Mouse (Mus musculus) kidney, embryonic 16.5 days (tissue): ENCODE measurements around the gene Mta3. TPM values are rescaled to one million over a fixed set of nuclear protein-coding genes. Genes with fewer than 3 reads are reported as not detected.

Source experiments
- ATAC-seq: fragments of 200-750 bp; cut with Nextera tagmentation; 2 replicates; pipeline ENCODE4 v1.8.0; 2017; ENCODE audit warnings: moderate TSS enrichment; ENCODE audit not compliant: low FRiP score, low TSS enrichment
- H3K27ac ChIP-seq: fragments of 300-500 bp; sonication (generic); 2 replicates; pipeline ENCODE4 v1.5.1; 2014; ENCODE audit warnings: low read length
- H3K27me3 ChIP-seq: fragments of 300-500 bp; sonication (generic); 2 replicates; pipeline ENCODE4 v1.6.1; 2014; ENCODE audit warnings: low read length, control low read depth, mixed read lengths; ENCODE audit not compliant: insufficient read depth
- H3K36me3 ChIP-seq: fragments of 300-500 bp; sonication (generic); 2 replicates; pipeline ENCODE4 v1.6.1; 2014; ENCODE audit warnings: low read length, control low read depth, mixed read lengths; ENCODE audit not compliant: insufficient read depth
- H3K4me1 ChIP-seq: fragments of 300-500 bp; sonication (generic); 2 replicates; pipeline ENCODE4 v1.6.1; 2014; ENCODE audit warnings: low read length, control low read depth, mixed read lengths; ENCODE audit not compliant: insufficient read depth
- H3K4me2 ChIP-seq: fragments of 300-500 bp; sonication (generic); replicated peaks from 2 replicates; pipeline ENCODE4 v1.6.1; 2014; ENCODE audit warnings: low read depth, low read length
- H3K4me3 ChIP-seq: fragments of 300-500 bp; sonication (generic); 2 replicates; pipeline ENCODE4 v1.5.1; 2014; ENCODE audit warnings: mild to moderate bottlenecking, low read length
- H3K9ac ChIP-seq: fragments of 300-500 bp; sonication (generic); replicated peaks from 2 replicates; pipeline ENCODE4 v1.6.1; 2014; ENCODE audit warnings: low read length
- H3K9me3 ChIP-seq: fragments of 300-500 bp; sonication (generic); 2 replicates; pipeline ENCODE4 v1.6.1; 2016; ENCODE audit warnings: low read length, control low read depth
- WGBS: fragments of 180-500 bp; shearing (Covaris S2); extraction: QIAGEN DNeasy Blood & Tissue Kit; methylation state at CpG from one replicate; pipeline ENCODE4 v1.1.7; 2014; 5-methylcytosine and 5-hydroxymethylcytosine counted together
- polyA plus RNA-seq: library from polyadenylated mRNA; unstranded; fragments of >200 nt; fragmentation: Nextera tagmentation; extraction: Ambion mirVana; gene quantifications from 2 replicates; pipeline ENCODE4 v1.2.1, GENCODE M21; 2015

The Mta3 gene
- polyA plus RNA-seq, 1 experiment from 2014 or later, result 39.6 TPM

DNA sequence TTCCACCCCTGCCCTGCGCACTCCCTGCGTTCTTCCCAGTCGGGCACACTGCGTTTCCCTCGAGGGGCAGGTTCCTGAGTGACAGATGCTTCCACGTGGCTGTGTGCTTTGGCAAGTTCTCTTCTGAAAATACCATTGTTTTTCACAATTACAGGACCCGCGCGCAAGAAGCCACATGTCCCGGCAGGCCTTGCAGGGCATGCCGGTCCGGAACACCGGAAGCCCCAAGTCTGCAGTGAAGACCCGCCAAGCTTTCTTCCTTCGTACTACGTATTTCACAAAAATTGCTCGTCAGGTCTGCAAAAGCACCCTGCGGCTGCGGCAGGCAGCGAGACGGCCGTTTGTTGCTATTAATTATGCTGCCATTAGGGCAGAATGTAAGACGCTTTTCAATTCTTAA lies 86.4 kb downstream of the Mta3 start:
- no peak overlapping the region for H3K4me3 ChIP-seq
- ATAC-seq, result no peak
- no peak overlapping the region for H3K27ac ChIP-seq
- no peaks in the 10 kb centered on the region for H3K9me3 ChIP-seq
- H3K4me1 ChIP-seq, result no peaks in the 10 kb centered on the region
- H3K9ac ChIP-seq, result no peak overlapping the region
- H3K27me3 ChIP-seq, result no peaks in the 10 kb centered on the region
- 78% methylated on average over 23 of the region's 23 CpGs for WGBS
- peaks cover 15% of the 10 kb centered on the region for H3K36me3 ChIP-seq
- no peak overlapping the region for H3K4me2 ChIP-seq

DNA sequence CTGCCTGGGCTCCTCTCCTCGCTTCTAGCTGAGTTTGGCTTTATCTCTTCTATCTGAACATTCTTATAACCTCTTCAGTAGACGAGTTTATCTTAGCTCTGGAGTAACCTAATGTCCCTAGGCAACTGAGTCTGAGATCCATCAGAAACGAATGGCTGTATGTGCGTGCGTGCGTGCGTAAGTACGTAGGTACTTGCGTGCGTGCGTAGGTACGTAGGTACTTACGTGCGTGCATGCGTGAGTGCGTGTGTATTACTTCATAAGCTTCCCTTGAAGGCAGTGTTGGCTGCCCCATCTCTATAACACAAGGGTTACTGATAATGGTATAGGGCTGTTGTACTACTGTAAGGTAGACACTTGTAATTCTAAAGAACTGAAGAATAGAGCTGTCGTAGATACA lies 89.2 kb downstream of the Mta3 start:
- Histone ChIP-seq H3K9ac (no peak overlapping the region), H3K9me3 (no peaks in the 10 kb centered on the region), H3K4me1 (no peaks in the 10 kb centered on the region), H3K4me2 (no peak overlapping the region), H3K27ac (no peak overlapping the region), H3K4me3 (no peak overlapping the region), H3K36me3 (peaks cover 10% of the 10 kb centered on the region; the same call in 1 of the 2 replicates), H3K27me3 (no peaks in the 10 kb centered on the region)
- ATAC-seq, result no peak
- WGBS, result 95% methylated on average over 17 of the region's 17 CpGs

DNA sequence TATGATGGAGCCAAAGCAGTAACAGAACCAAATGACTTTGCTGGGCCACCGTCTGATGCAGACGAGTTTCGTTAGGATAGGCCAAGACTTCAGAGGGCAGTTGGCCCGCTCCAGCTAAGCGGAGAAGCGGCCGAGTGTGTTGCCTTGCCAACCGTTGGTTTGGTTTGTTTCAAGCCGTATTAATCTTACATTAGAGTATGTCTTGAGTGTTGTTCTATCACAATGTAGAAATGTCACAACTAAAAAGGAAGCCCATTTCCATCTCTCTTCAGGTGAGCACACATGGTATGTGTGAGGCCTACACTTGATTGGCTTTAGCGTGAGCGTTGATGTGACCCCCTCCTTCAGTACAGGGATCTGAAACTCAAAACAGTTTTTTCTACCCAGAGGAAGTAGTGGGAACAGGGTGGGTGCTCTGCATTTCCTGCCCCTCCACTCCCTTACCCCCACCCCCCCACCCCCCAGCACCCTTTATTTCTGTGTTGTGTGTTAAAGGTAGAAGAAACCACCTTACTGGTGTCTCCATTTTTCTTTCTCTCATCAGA lies 93.6 kb downstream of the Mta3 start:
- Histone ChIP-seq H3K9me3 (no peaks in the 10 kb centered on the region), H3K4me1 (no peaks in the 10 kb centered on the region), H3K27me3 (no peaks in the 10 kb centered on the region), H3K27ac (no peak overlapping the region), H3K36me3 (peaks cover 17% of the 10 kb centered on the region), H3K4me2 (no peak overlapping the region), H3K9ac (no peak overlapping the region), H3K4me3 (no peak overlapping the region)
- no peak for ATAC-seq
- WGBS, result 87% methylated on average over 11 of the region's 11 CpGs

DNA sequence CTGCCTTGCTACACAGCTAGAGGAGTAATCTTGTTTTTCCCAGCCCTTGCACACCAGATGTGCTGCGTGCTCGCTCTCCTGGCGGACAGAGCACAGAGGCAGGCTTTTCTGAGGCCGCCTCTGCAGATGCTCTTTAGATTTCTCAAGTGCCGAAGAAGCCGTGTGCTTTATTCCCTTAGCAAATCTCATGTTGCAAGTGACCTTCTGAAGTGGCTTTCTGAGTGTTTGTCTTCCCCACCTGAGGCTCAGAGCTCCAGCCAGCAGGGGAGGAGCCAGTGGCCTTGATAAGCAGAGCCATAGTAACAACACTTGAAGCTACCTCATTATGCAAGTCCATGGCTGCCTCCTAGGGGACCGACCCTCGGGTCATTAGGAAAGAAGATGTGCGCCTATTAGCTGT lies 98.0 kb downstream of the Mta3 start:
- Histone ChIP-seq H3K36me3 (peaks cover 34% of the 10 kb centered on the region), H3K9me3 (no peaks in the 10 kb centered on the region), H3K4me3 (no peak overlapping the region), H3K4me2 (no peak overlapping the region), H3K9ac (no peak overlapping the region), H3K27me3 (no peaks in the 10 kb centered on the region), H3K27ac (no peak overlapping the region), H3K4me1 (no peaks in the 10 kb centered on the region)
- WGBS, result 81% methylated on average over 9 of the region's 9 CpGs
- no peak for ATAC-seq

DNA sequence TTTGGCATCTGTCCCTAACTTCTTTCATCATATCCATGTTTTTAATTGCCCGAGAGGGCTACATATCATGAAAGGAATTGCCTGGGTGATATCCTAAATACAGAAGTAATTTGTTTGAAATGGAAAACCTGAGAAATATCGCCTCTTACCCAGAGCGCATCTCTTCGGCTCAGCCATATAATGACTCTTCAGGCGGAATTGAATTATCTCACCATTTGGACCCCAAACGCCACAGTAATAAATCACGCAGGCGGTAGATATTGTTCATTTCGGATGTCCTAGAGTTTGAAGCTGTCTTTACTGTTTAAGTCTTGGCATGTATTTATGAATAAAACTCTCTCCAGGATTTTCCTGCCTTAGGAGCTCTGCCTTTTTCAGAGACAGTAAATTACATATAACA lies 99.1 kb downstream of the Mta3 start:
- Histone ChIP-seq H3K4me1 (no peaks in the 10 kb centered on the region), H3K27ac (no peak overlapping the region), H3K9me3 (no peaks in the 10 kb centered on the region), H3K4me2 (no peak overlapping the region), H3K4me3 (no peak overlapping the region), H3K9ac (no peak overlapping the region), H3K36me3 (peaks cover 40% of the 10 kb centered on the region), H3K27me3 (no peaks in the 10 kb centered on the region)
- no peak for ATAC-seq
- WGBS, result 77% methylated on average over 9 of the region's 9 CpGs

DNA sequence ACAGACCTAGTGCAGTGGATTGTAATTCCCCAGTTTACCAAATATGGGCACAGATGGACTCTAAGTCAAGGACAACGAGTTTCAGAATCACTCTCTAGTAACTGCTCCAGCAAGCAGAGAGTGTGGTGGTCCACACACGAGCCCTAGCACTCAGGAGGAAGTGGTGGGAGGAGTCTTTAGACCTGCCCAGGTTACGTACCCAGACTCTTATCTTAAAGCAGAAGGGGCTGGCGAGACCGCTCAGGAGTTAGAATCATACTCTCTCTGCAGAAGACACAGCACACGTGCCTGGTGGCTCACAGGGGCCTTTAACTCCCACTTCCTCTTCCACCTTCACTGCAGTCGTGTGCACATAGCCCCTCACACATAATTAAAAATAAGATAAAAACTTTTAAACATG lies 101.4 kb downstream of the Mta3 start:
- 64% methylated on average over 7 of the region's 7 CpGs for WGBS
- no peaks in the 10 kb centered on the region for H3K9me3 ChIP-seq
- H3K36me3 ChIP-seq, result peaks cover 39% of the 10 kb centered on the region
- no peak overlapping the region for H3K9ac ChIP-seq
- no peak overlapping the region for H3K4me2 ChIP-seq
- no peak overlapping the region for H3K27ac ChIP-seq
- H3K27me3 ChIP-seq, result no peaks in the 10 kb centered on the region
- no peaks in the 10 kb centered on the region for H3K4me1 ChIP-seq
- no peak overlapping the region for H3K4me3 ChIP-seq
- ATAC-seq, result no peak

DNA sequence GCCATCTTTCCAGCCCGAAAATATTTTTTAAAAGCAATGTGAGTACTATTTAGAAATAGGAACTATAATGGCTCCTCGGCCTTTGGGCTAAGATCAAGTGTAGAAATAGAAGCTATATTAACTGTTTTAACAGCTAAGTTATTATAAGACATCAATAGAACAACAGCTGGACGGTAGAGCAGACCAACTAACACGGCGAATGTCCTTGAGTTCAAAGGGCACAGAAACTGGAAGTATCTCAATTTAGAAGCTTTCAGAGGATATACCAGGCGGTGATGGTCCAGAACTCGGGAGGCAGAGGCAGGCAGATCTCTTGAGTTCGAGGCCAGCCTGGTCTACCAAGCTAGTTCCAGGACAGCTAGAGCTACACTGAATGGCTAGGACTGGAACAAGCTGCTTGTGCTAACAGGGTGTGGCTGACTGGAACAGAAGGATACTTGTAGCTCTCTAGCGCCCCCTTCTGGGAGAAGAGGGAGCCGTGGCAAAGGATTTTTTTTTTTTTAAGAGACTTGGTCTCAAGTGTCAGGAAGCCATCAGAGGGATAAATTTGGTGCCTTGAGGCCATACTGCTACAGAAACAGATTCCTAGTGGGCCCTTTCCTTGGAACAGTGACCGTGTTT lies 101.9 kb downstream of the Mta3 start:
- Histone ChIP-seq H3K4me1 (no peaks in the 10 kb centered on the region), H3K9me3 (no peaks in the 10 kb centered on the region), H3K27me3 (no peaks in the 10 kb centered on the region), H3K36me3 (peaks cover 41% of the 10 kb centered on the region), H3K9ac (no peak overlapping the region), H3K27ac (no peak overlapping the region), H3K4me2 (no peak overlapping the region), H3K4me3 (no peak overlapping the region)
- ATAC-seq, result no peak
- WGBS, result 76% methylated on average over 11 of the region's 11 CpGs

DNA sequence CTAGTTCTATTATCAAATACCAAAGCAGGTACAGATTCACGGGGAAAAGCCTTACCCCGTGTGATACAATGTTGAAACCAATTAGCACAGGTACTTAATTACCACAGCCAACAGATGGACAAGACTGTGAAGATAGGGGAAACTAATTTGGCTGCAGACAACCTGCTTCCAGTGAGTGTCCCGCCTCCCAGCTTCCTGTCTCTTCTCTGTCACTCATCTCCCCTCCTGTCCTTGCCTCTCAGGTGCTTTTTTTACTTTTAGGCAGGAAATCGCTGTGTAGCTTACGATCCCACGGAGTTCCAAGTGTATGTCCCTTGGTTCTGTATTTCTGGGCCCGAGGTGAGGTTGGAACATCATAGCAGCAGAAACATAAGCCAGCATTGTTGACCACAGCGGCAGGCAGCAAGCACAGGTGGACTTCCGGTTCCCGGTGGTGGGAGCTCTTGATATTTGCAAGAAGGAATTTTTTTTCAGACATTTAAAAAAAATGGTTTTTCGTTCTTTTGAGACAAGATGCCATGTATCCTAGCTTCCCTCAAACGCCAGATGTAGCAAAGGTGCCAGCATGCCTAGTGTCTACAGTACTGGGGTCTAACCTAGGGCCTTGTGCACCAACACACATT lies 102.6 kb downstream of the Mta3 start:
- H3K36me3 ChIP-seq, result peaks cover 40% of the 10 kb centered on the region
- H3K9ac ChIP-seq, result no peak overlapping the region
- H3K4me3 ChIP-seq, result no peak overlapping the region
- no peak for ATAC-seq
- no peak overlapping the region for H3K4me2 ChIP-seq
- 91% methylated on average over 12 of the region's 12 CpGs for WGBS
- no peaks in the 10 kb centered on the region for H3K27me3 ChIP-seq
- H3K27ac ChIP-seq, result no peak overlapping the region
- no peaks in the 10 kb centered on the region for H3K4me1 ChIP-seq
- no peaks in the 10 kb centered on the region for H3K9me3 ChIP-seq

DNA sequence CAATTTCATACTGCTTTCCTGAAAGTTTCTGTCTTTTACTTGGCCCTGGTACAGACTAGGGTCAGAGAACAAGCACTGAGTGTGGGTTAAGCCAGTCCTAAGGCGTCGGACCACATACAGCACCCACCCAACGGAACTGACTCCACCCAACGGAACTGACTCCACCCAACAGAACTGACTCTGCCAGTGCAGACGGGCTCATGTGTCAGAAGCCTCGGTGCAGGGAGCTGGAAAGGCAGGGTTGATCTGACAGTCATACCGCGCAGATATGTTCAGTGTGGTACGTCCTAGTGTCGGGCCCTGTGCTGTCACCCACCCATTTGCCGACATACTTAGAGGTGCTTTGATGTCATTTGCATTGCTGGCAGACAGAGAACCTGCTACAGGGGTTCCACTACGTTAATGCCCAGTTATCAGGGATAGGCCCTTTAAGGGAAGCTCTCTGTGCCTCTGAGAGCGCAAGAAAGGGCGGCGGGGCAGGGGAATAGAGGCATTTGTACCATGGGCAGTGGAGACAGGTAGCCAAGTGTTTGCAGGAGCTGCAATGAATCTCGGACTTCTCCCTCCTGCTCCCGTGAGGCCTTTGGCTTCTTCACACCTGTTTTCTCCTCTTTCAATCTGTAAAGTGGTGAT lies 103.3 kb downstream of the Mta3 start:
- no peak overlapping the region for H3K4me2 ChIP-seq
- peaks cover 34% of the 10 kb centered on the region for H3K36me3 ChIP-seq
- WGBS, result 83% methylated on average over 17 of the region's 17 CpGs
- H3K4me1 ChIP-seq, result no peaks in the 10 kb centered on the region
- H3K4me3 ChIP-seq, result no peak overlapping the region
- ATAC-seq, result no peak
- H3K27me3 ChIP-seq, result no peaks in the 10 kb centered on the region
- H3K9ac ChIP-seq, result no peak overlapping the region
- H3K9me3 ChIP-seq, result no peaks in the 10 kb centered on the region
- no peak overlapping the region for H3K27ac ChIP-seq

DNA sequence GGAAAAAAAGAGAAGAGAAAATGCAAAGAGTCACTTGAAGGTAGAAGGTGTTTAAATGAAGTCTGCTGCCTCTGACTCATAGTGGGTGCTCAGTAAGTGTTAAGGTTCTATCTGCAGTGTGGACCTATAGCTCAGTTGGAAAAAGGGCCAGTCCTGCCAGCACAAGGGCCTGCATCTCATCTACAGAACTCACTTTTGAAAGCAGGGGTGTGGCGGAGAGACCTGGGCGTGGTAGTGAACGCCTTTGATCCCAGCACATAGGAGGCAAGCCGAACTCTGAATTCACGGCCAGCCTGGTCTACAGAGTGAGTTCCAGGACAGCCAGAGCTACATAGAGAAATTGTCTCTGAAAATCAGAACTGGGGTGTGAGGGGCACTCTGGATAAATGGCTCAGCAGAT lies 104.3 kb downstream of the Mta3 start:
- H3K4me2 ChIP-seq, result no peak overlapping the region
- no peaks in the 10 kb centered on the region for H3K9me3 ChIP-seq
- no peaks in the 10 kb centered on the region for H3K4me1 ChIP-seq
- no peak overlapping the region for H3K9ac ChIP-seq
- H3K4me3 ChIP-seq, result no peak overlapping the region
- WGBS, result 87% methylated on average over 5 of the region's 5 CpGs
- no peak overlapping the region for H3K27ac ChIP-seq
- H3K36me3 ChIP-seq, result peaks cover 25% of the 10 kb centered on the region
- no peaks in the 10 kb centered on the region for H3K27me3 ChIP-seq
- ATAC-seq, result no peak
